Mouse (Mus musculus): Measurements from ENCODE around the gene Rdh11. TPM values are rescaled to one million over a fixed set of nuclear protein-coding genes. Genes with fewer than 3 reads are reported as not detected.
"Not testable (repeated sequence)": the region's sequence is repeated elsewhere in the genome, so short reads cannot be mapped to it uniquely, and the experiment has no call there.

Gene Rdh11
- total RNA-seq (2014; fragmentation: Nextera tagmentation) (17.3 and 24.7 TPM in 2 replicates), total RNA-seq (2017) (29.6 and 30.5 TPM in 2 replicates)

DNA sequence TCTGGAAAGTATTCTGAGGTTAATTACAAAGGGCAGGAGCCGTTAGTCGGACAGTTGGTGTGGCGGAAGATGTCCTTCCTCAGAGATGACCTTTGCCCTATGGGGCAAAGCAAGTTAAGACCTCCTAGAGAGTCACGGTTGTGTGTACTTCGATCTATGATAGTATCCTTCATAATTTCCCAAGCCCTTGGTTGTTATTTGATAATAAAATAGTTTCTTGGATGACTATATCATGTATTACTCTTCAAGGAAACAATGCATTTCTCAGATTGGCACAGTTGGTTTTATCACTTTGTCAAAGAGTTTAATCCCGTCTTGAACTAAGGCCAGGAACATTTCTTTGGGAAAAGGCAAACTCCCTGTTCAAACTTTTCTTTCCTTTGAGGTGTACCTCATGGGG is at the start of gene Rdh11:
Gene Rdh11 (minus strand): TSS at position 101 of the 400 bp plus-strand sequence.
- no peak for ATAC-seq (replicated peaks; ENCODE audit: low FRiP score, low TSS enrichment, poor library complexity, severe bottlenecking)

DNA sequence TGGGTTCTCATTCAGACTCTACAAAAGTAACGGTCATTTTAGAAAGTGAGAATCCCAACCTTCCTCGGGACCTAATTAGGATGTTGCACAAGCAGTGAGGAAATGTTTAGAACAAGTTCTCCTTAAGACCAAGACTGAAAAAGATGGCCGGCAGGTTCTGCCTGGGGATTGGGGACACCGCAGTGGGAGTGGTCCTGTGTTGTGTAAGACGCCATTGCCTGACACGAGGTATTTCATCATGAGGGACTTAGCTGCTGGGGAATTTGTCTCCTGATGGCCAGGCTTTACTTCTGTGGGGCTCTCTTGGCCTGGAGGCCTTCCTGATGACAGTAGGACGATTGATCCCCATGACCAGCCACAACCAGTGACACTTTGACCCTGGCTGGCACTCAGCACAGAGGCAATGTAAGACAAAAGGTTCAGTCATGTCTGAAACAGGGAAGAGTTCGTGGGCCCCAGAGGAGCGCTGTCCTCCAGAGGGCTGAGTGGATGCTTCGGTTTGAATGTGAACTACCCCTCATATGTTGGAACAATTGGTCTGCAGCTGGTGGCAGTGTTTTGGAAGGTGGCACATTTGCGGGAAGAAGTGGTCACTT is 43.5 kb upstream of the Rdh11 start:
- no peak for ATAC-seq (replicated peaks; ENCODE audit: low FRiP score, low TSS enrichment, poor library complexity, severe bottlenecking)

DNA sequence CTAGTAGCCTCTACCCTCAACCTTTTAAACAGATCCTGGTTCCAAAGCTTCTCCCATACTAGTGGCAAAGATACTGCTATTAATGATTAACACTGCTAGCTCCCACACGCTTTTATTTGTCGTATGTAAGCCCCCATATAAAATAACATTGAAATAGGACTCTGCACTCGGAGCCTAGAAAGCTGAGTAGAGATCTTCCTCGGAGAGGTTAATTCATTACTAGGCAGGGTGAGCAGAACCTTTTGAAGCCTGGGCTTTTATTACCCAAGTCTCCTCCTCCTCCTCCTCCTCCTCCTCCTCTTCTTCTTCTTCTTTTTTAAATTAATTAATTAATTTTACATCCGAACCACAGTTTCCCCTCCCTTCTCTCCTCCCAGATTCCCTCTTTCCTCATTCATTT is 25.4 kb upstream of the Rdh11 start:
- ATAC-seq (replicated peaks; ENCODE audit: low FRiP score, low TSS enrichment, poor library complexity, severe bottlenecking) = no peak

DNA sequence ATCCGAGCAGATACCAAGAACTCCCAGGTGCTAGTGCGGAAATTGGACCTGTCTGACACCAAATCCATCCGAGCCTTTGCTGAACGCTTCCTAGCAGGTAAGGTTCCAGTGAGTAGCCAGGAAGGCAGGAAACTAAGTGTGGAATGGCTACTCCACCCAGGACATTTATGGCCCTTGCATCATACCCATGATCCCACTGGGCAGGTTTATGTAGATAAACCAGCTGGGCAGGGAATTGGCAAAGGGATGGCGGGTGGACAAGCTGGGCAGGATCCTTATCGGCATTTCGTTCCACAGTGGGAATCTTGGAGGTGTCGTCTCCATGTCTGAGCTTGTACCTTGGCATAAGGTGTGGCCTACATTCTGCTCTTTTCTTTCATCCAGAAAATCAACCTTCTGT is 19.4 kb upstream of the Rdh11 start:
- no peak for ATAC-seq (replicated peaks; ENCODE audit: low FRiP score, low TSS enrichment, poor library complexity, severe bottlenecking)

DNA sequence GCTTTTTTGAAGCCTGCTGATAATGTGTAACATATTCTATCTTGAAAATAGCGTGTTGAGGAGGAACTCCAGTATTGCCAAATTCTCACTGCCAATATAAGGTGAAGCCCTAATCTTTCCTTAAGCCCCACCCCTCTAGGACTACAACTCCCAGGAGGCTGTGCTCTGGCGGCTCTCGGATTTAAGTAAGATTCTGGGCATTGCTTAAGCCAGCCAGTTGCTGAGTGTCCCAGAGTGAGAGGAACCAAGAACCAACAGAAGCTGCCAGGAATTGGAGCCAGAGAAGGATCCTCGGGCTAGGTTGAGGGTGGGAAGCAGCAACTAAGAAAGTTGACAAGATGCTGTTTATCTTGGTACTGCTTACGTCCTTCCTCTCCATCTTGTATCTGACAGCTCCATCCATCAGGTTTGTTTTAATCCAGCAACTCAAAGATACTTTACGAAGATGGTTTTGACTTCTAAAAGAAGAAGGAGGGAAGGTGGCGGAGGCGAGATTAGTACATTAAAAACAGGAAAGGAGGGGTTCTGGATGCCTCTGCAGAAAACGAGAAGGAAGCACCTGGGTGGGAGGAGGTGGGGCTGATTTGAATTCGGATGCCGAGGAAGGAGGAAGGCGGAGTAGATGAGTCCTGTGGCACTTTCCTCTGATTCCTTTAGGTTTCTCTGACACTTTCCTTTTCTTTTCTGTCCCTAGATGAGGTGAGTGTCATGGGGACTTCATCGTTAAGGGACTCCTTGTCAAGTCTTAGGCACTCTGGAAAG is 16.8 kb upstream of the Rdh11 start, which contains the start of gene Rdh12:
Gene Rdh12 (plus strand): TSS at position 212 of the 762 bp plus-strand sequence.
- ATAC-seq (replicated peaks; ENCODE audit: low FRiP score, low TSS enrichment, poor library complexity, severe bottlenecking) = peak; percentile 57

DNA sequence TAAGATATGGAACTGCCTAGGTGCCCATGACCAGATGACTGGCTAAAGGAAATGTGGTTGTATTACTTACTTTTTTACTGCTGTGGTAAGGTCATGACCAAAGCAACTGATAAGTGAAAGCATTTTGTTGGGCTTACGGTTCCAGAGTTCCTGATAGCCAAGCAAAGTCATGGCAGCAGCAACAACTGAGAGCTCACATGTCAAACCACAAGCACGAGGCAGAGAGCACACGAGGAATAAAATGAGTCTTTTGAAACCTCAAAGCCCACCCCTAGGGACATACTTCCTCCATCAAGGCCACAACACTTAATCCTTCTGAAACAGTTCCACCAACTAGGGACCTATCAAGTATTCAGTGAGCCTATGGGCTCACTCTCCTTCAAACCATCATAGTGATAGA is 9.8 kb upstream of the Rdh11 start:
- ATAC-seq (replicated peaks; ENCODE audit: low FRiP score, low TSS enrichment, poor library complexity, severe bottlenecking) = no peak

DNA sequence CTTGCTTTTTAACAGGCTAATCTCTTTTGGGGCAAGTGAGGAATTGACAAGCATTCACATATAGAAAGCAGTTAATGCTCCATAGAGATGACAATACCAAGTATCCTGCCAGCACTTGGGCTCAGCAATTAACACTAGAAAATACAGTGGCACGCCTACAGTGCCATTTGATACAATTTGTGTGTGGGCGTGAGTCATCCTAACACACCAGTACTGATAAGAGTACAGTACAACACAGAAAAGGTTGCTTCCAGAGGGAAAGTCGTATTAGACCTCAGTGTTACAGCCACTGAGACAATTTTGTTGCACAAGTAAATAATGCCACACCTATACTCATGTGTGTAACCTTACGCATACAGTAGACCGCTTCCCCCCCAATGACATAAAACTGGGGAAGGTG is 5.0 kb upstream of the Rdh11 start:
- ATAC-seq (replicated peaks; ENCODE audit: low FRiP score, low TSS enrichment, poor library complexity, severe bottlenecking) = no peak

DNA sequence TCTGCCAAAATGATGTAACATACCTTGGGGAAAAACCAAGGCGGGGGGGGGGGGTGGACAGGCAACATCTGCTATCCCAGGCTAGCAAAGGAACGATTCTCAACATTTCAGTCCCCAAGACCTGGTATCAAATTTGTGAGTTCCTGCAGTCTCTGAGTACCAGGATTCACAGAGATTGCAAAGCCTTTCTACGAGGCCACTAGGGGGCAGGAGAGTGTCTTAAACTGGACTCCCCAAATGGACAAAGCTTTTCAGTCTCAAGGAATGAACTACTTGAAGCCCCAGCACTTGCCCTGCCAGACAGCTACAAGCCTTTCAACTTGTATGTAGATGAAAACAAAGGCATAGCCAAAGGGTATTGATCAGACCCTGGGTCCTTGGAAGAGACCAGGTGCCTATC is 1.3 kb upstream of the Rdh11 start:
- peak; percentile 46; the same call in 1 of the 2 replicates for ATAC-seq (replicated peaks; ENCODE audit: low FRiP score, low TSS enrichment, poor library complexity, severe bottlenecking)

DNA sequence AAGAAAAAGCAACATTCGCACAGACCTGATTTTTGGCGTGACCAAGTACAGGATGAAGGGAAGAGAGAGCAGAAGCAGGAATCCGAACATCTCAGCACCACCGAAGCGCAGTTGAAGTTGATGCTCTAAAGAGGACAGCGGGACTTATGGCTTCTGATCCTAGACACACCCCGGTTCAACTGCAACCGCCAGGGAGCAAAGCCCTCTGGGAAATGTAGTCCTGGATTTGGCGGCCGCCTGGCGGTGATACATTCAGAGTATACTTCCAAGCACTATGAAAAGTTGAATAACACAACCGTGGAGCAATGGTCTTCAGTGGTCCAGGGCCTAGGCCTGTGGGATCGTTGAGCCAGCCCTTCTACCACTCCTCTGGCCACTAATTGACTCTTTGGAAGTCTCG is 392 bp downstream of the Rdh11 start:
- peak; percentile 92 for ATAC-seq (replicated peaks; ENCODE audit: low FRiP score, low TSS enrichment, poor library complexity, severe bottlenecking)

DNA sequence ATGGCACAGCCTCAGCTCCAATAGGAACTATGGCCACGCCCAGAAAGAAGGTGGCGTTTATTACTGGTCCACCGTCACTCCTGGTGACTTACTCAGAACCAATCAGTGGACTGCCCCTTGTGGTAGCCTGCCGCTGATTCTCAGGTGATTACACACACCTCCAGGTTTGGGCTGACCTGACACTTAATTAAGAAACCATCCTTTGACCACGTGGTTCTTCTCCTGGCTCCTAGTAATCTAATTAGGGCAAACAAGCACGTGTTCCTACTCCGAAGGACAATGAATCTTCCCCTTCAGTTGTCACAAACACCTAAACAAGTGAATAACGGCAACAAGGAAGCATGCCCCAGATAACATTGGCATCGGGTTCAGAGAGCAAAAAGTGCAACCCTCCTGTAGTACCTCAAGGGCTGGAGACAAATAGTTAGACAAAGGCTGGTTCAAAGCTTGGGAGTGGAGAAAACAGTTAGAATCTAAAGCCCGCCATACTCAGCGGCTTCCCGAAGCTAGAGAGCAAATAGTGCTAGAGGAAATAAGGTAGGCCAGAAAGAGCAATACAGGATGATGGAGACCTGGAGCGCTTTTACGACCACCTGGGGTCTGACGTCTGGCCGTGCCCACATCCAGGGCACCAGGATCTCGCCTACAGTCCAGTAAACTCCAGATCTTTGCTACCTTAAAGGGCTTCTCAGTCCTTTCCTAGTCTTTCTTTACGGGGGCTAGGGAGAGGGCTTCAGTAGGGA is 991 bp downstream of the Rdh11 start:
- ATAC-seq (replicated peaks; ENCODE audit: low FRiP score, low TSS enrichment, poor library complexity, severe bottlenecking) = peak; percentile 96

DNA sequence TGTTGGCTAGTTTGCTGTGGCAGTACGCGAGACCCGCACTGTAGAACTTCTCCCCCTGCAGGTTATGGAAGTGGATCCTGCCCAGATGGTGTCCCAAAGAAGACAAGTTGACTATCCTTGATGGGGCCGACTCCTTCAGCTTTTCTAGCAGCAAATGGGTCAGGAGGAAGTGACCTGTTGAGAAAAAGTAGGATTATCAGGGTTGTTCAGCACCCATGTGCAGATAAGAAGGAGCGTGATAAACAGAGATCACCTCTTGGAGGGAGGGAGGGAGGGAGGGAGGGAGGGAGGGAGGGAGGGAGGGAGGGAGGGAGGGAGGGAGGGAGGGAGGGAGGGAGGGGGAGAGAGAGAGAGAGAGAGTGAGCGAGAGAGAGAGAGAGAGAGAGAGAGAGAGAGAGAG is 6.9 kb downstream of the Rdh11 start:
- ATAC-seq (replicated peaks; ENCODE audit: low FRiP score, low TSS enrichment, poor library complexity, severe bottlenecking) = not testable (repeated sequence)

DNA sequence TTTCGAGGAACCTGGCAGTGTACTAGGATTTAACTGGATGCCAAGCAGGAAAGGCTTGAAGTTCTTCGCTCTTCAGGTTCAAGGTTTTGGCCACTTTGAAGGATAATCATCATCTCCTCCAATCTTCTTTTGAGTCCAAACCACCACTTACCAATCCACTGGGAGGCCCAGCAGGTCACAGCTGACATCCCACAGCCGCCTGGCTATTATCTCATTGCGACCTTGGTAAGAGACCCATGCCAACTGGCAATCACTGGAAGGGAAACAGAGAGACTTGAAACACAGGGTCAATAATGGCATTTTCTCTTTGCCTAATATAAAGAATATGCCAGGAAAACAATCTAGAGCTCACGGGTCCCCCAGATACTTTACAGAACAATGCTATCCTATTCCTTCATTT is 16.1 kb downstream of the Rdh11 start:
- no peak for ATAC-seq (replicated peaks; ENCODE audit: low FRiP score, low TSS enrichment, poor library complexity, severe bottlenecking)

DNA sequence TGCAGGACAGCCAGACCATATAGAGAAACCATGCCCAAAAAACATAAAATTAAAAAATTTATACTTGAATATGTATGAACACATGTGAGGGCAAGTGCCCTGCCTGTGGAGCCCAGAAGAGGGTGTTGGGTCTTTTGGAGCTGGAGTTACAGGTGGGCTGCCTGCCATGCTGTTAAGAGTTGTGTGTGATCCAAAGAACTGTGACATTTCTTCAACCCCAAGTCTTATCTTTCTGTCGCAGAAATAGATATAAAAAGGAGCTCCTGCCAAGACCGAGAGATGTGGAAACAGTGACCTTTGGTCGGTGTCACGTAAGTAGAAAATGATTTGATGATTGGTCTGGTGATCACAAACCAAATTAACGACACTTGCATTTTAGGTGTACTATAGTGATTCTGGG is 18.4 kb downstream of the Rdh11 start:
- ATAC-seq (replicated peaks; ENCODE audit: low FRiP score, low TSS enrichment, poor library complexity, severe bottlenecking) = peak; percentile 62

DNA sequence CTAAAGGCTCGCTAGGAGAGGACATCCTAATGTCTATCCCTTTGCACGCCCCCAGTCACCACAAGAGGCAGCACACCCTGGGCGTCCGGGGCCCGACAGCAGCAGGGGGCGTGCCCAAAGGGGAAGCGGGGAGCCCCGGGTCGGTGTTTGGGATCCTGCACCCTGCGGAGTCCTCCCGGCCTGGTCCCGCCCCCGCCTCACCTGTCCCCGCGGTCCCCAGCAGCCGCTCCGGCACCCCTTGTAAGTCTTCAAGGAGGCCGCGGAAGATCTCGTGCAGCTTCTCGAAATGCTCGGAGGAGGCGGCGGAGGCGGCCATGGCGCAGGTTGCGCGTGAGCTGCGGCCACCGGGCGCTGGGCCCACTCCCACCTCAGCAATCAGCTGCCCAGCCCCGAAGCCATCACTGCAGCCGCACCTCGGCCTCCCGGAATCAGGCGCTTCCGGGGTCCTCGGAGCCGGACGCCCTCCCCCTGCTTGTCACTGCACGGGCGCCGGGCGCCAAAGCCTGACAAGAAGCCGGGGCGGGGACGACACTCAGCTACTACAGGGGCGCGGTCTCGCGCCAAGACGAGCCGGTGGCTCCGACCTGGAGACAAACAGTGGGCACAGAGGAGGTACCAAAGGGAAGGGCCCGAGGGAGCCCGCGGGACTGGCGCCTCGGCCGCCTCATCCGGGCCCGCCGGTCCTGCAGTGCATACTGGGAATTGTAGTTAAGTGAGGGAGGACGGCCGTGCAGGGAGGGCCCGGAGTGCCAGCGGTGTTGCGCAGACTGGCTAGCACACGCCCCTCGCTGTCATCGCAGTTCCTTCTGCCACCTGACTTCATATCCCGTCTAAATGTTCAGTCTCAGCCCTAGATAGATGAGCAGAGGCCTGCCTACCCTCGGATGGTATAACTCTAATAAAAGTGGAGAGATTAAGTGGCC is 19.8 kb downstream of the Rdh11 start, which contains the start of gene Vti1b:
Gene Vti1b (minus strand): TSS at position 649 of the 923 bp plus-strand sequence.
- ATAC-seq (replicated peaks; ENCODE audit: low FRiP score, low TSS enrichment, poor library complexity, severe bottlenecking) = peak; percentile 95

DNA sequence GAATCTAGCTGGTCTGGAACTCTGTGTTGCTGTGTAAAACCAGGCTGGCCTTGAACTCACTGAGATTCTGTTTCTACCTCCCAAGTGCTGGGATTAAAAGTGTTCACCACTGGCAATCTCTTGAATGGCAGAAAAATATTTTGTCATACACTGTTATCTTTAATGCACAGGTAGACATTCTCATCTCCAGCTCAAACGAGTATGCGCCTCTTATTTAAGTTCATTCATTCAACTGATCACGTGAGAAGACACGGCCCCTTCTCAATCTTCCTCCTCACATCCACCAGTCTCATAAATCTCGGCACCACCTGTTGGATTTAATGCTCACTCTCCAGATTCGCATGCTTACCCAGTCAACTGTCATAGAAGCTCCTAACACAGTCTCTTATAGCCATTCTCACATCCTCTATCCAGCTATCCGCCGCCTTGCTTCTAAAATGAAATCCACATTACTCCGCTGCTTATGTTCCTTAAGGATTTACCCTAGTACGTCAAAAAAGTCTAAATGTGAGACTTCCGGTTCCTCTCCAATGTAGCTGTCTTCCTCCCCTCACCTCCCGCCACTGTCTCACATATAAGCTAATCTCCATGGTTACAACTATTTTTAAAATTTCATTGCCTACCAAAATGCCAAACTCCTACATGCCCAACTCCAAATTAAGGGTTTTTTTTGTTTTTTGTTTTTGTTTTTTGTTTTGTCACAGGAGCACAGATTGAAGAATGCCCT is 20.7 kb downstream of the Rdh11 start:
- no peak for ATAC-seq (replicated peaks; ENCODE audit: low FRiP score, low TSS enrichment, poor library complexity, severe bottlenecking)

DNA sequence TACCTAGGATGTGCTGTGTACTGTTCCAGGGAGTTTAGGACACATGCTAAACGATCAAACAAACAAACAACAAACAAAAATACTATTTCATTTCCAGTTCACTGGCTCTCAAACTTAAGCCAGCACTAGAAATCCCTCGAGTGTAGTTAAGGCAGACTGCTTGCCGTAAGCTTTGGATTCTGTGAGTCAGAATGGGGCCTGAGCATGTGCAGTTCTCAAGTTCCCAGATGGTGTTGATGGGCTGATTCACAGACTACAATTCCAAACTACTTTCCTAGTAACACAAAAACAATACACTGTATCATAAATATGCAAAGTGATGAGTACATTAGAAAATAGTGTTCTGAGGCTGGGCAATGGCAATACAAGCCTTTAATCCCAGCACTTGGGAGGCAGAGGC is 21.7 kb downstream of the Rdh11 start:
- no peak for ATAC-seq (replicated peaks; ENCODE audit: low FRiP score, low TSS enrichment, poor library complexity, severe bottlenecking)

DNA sequence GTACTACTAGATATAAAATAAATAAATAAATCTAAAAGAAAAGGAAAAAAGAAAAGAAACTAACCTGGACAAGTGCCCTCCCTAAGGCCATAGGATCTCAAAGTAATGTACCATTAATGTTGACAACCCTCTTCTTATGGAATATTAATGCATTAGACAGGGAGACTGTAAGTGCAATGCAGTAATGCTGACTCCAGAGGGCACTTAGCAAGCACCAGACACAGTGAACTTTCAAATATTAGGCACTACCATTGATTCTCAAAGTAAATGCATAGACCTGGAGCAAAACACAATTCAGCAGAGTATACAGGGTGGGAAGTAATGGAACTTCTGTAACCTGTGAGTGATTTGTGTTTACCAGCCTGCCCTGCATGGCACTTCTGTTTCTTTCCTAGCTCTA is 22.9 kb downstream of the Rdh11 start:
- no peak for ATAC-seq (replicated peaks; ENCODE audit: low FRiP score, low TSS enrichment, poor library complexity, severe bottlenecking)

DNA sequence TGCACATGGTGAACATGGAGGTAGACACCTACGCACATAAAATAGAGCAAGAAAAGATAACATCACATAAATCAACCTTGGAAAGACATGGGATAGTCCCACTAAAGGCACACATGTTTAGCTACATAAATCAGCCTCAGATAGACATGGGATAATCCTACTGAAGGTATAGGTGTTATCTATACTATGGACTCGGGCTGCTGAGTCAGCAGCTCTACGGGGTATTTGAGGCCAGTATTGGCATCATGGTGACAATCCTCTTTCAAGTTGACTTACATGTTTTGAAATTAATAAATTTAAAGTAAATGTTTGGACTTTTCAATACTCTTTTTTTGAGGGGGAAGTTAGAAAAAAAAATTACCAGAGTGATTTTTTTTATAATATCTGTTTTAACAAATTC is 29.2 kb downstream of the Rdh11 start:
- no peak for ATAC-seq (replicated peaks; ENCODE audit: low FRiP score, low TSS enrichment, poor library complexity, severe bottlenecking)

DNA sequence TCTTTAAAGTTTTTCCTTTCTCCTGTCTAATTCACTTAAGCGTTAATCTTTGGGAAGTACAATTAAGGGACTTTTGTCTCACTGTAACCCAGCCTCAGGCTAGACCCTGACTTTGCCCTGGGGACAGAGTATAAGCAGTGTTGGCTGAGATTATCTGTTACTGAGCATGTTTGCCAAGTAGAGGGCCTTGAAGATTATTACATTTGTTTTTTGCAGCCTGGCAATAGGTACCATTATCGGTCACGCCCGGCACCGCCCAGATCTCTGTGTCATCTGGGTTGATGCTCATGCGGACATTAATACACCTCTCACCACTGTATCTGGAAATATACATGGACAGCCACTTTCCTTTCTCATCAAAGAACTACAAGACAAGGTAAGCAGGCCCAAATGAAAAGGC is 42.4 kb downstream of the Rdh11 start:
- ATAC-seq (replicated peaks; ENCODE audit: low FRiP score, low TSS enrichment, poor library complexity, severe bottlenecking) = no peak
